Mouse (Mus musculus): ENCODE measurements around the gene Tpi1.

Gene Tpi1

GRCm38 (mm10) chr6:124813933-124814332 lies at the start of gene Tpi1:
Tpi1 (minus strand) TSS chr6:124814296.
- peak; percentile 87 for DNase-seq

- DNase-seq = no peak
Observed at GRCm38 (mm10) chr6:124863125-124863657, 49.1 kb upstream of the Tpi1 start.

- peak; percentile 43 for DNase-seq
Observed at GRCm38 (mm10) chr6:124862406-124863124, 48.5 kb upstream of the Tpi1 start.

- DNase-seq = no peak
Observed at GRCm38 (mm10) chr6:124861802-124862201, 47.7 kb upstream of the Tpi1 start.

- DNase-seq = no peak
Observed at GRCm38 (mm10) chr6:124861266-124861665, 47.2 kb upstream of the Tpi1 start.

- DNase-seq = no peak
Observed at GRCm38 (mm10) chr6:124860511-124860910, 46.4 kb upstream of the Tpi1 start.

- DNase-seq = peak; percentile 92
Observed at GRCm38 (mm10) chr6:124859725-124860124, 45.6 kb upstream of the Tpi1 start.

- no peak for DNase-seq
Observed at GRCm38 (mm10) chr6:124858561-124859318, 44.6 kb upstream of the Tpi1 start.

- DNase-seq = no peak
Observed at GRCm38 (mm10) chr6:124857840-124858530, 43.9 kb upstream of the Tpi1 start.

GRCm38 (mm10) chr6:124856916-124857839 lies 43.1 kb upstream of the Tpi1 start, which contains the start of gene P3h3:
P3h3 (minus strand) TSS chr6:124857752.
- peak; percentile 85 for DNase-seq

GRCm38 (mm10) chr6:124856321-124856720 lies 42.2 kb upstream of the Tpi1 start:
- peak; percentile 55 for DNase-seq

GRCm38 (mm10) chr6:124854647-124855046 lies 40.6 kb upstream of the Tpi1 start:
- DNase-seq = no peak

- DNase-seq = no peak
Observed at GRCm38 (mm10) chr6:124850535-124850934, 36.4 kb upstream of the Tpi1 start.

- DNase-seq = peak; percentile 92
Observed at GRCm38 (mm10) chr6:124847305-124847704, 33.2 kb upstream of the Tpi1 start.

- no peak for DNase-seq
Observed at GRCm38 (mm10) chr6:124840241-124841167, 26.4 kb upstream of the Tpi1 start, which contains the start of gene Gnb3. Gnb3 (minus strand) TSS chr6:124840275.

GRCm38 (mm10) chr6:124839805-124840204 lies 25.7 kb upstream of the Tpi1 start:
- DNase-seq = no peak

- no peak for DNase-seq
Observed at GRCm38 (mm10) chr6:124836411-124836810, 22.3 kb upstream of the Tpi1 start.

- DNase-seq = no peak
Observed at GRCm38 (mm10) chr6:124835531-124835930, 21.4 kb upstream of the Tpi1 start.

GRCm38 (mm10) chr6:124834512-124835081 lies 20.5 kb upstream of the Tpi1 start:
- DNase-seq = no peak

GRCm38 (mm10) chr6:124831649-124832048 lies 17.6 kb upstream of the Tpi1 start:
- DNase-seq = no peak

Measured in right cerebral cortex, postnatal 14 days (tissue).